8 mouse cellular contexts compared by ENCODE assay signal in the genomic region with DNA sequence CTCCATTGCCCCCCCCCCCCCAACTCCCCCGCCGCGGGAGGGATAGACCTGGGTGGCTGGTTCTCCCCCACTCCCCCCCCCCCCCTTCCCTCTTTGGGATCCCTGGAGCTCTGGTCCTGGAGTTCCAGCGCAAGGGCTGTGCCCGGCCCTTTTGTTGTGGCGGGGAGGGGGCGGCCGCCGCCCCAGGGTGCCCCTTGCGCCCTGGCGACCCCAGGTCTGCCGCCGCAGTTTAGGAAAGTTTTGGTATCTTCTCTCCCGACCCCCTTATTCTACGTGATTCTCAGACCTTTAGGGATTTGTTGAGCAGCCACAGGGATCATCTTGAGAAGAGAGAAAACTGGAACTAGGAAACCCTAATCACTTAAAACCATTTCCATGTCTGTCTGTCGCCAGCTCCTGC. TPM values are rescaled to one million over a fixed set of nuclear protein-coding genes. Genes with fewer than 3 reads are reported as not detected.
A peak's percentile ranks its signal among the peaks of the same experiment; 100 is the strongest.
DNase-seq lines count a peak whose midpoint lies in the region; ATAC-seq and TF ChIP-seq lines count a peak whose summit lies in the region.

No protein-coding gene starts in this region.

- WGBS in kidney, postnatal 0 days, result 0% methylated on average over 12 of the region's 16 CpGs
- WGBS in heart, embryonic 14.5 days, result under 1% methylated on average over 13 of the region's 16 CpGs
- WGBS in midbrain, embryonic 10.5 days, result under 1% methylated on average over 16 of the region's 16 CpGs

- H3K36me3 ChIP-seq in kidney, postnatal 0 days (ENCODE audit: insufficient read depth, low read length), result no peaks in the 10 kb centered on the region
- H3K36me3 ChIP-seq in heart, embryonic 14.5 days (ENCODE audit: control insufficient read depth, insufficient read depth, low read length), result no peaks in the 10 kb centered on the region
- H3K36me3 ChIP-seq in midbrain, embryonic 10.5 days, result no peaks in the 10 kb centered on the region

- peak overlapping the region; percentile 74 for H3K4me2 ChIP-seq in kidney, postnatal 0 days (ENCODE audit: low read length)
- peak overlapping the region; percentile 75 for H3K4me2 ChIP-seq in heart, embryonic 14.5 days (ENCODE audit: low read length)

- no peak for DNase-seq in kidney, postnatal 0 days (ENCODE audit: low spot score)
- DNase-seq in kidney, postnatal 36 days, result no peak
- DNase-seq in midbrain, embryonic 10.5 days (ENCODE audit: low spot score), result no peak
- no peak for DNase-seq in adrenal gland, postnatal 25 days
- DNase-seq in urinary bladder, postnatal 4 days (ENCODE audit: low spot score in 2 of 2), result no peak

- peak overlapping the region; percentile 96 for H3K9ac ChIP-seq in kidney, postnatal 0 days (ENCODE audit: low read depth, low read length)
- H3K9ac ChIP-seq in heart, embryonic 14.5 days (ENCODE audit: low read length), result peak overlapping the region; percentile 91

- TF ChIP-seq CTCF in kidney, postnatal 0 days (IDR thresholded peaks at IDR 0.05; ENCODE audit: low read depth), result no peak

- peaks cover 5% of the 10 kb centered on the region for H3K4me1 ChIP-seq in kidney, postnatal 0 days (replicated peaks; ENCODE audit: insufficient read depth, low read length)
- H3K4me1 ChIP-seq in brown adipose tissue, adult 24 weeks (ENCODE audit: control insufficient read depth, insufficient read depth, insufficient read length, low read length), result peaks cover 9% of the 10 kb centered on the region; the same call in 1 of the 2 replicates
- H3K4me1 ChIP-seq in heart, embryonic 14.5 days (ENCODE audit: control insufficient read depth in 2 of 2, insufficient read depth in 2 of 2, low read length in 2 of 2), result peaks cover 5 to 17% of the 10 kb centered on the region in 2 experiments
- H3K4me1 ChIP-seq in midbrain, embryonic 10.5 days, result peaks cover 20% of the 10 kb centered on the region

- no peak; the same call in 1 of the 2 replicates for ATAC-seq in kidney, postnatal 0 days (replicated peaks; ENCODE audit: low FRiP score, low read depth)
- no peak; the same call in 1 of the 2 replicates for ATAC-seq in heart, embryonic 14.5 days (ENCODE audit: insufficient number of reproducible peaks, insufficient read depth, low FRiP score, low read depth)
- ATAC-seq in CD4-positive, CD25-positive, alpha-beta regulatory T cell, adult 4 months, result no peak

- peak overlapping the region; percentile 94 for H3K4me3 ChIP-seq in kidney, postnatal 0 days (replicated peaks; ENCODE audit: low read depth, low read length)
- H3K4me3 ChIP-seq in brown adipose tissue, adult 24 weeks (ENCODE audit: insufficient read depth, low read depth, low read length), result peak overlapping the region; percentile 97
- H3K4me3 ChIP-seq in heart, embryonic 14.5 days (ENCODE audit: control insufficient read depth in 1 of 2, insufficient read depth in 1 of 2, low read depth in 1 of 2, low read length in 2 of 2), result peak overlapping the region; percentile 80 to 89
- peak overlapping the region; percentile 85 for H3K4me3 ChIP-seq in midbrain, embryonic 10.5 days

- peak overlapping the region; percentile 93 for H3K27ac ChIP-seq in kidney, postnatal 0 days
- peak overlapping the region; percentile 74 for H3K27ac ChIP-seq in brown adipose tissue, adult 24 weeks (replicated peaks; ENCODE audit: low read depth, low read length)
- H3K27ac ChIP-seq in heart, embryonic 14.5 days (replicated peaks in 1 of 2; ENCODE audit: control insufficient read depth in 1 of 2, insufficient read depth in 1 of 2, low read depth in 2 of 2, low read length in 2 of 2), result peak overlapping the region in 1 of 2 experiments; percentile 62; a peak in 2 of 4 replicates
- H3K27ac ChIP-seq in midbrain, embryonic 10.5 days (replicated peaks), result peak overlapping the region; percentile 97

- no peaks in the 10 kb centered on the region for H3K27me3 ChIP-seq in kidney, postnatal 0 days (ENCODE audit: insufficient read depth, low read length)
- H3K27me3 ChIP-seq in heart, embryonic 14.5 days (ENCODE audit: control insufficient read depth, insufficient read depth, low read length), result no peaks in the 10 kb centered on the region
- H3K27me3 ChIP-seq in midbrain, embryonic 10.5 days (ENCODE audit: low read depth, poor library complexity, severe bottlenecking), result no peaks in the 10 kb centered on the region

- no peaks in the 10 kb centered on the region for H3K9me3 ChIP-seq in kidney, postnatal 0 days (replicated peaks; ENCODE audit: low read length)
- H3K9me3 ChIP-seq in heart, embryonic 14.5 days (ENCODE audit: control insufficient read depth, low read length), result no peaks in the 10 kb centered on the region
- 0 out of 2 replicates have a peak, but pooled peaks cover 7% of the 10 kb centered on the region for H3K9me3 ChIP-seq in midbrain, embryonic 10.5 days (replicated peaks)

RNA-seq across cellular contexts. Expression of gene Fam171a1, which starts 4.9 kb away (rescaled TPM):
- polyA plus RNA-seq in kidney, postnatal 0 days (2015; fragmentation: Nextera tagmentation; extraction: Ambion mirVana), result 36.4 and 39.8 TPM in 2 replicates
- polyA plus RNA-seq in brown adipose tissue, adult 24 weeks (2012; ENCODE audit: insufficient read depth, insufficient read length, missing spikeins), result 5.2 and 10.0 TPM in 2 replicates
- polyA plus RNA-seq in heart, embryonic 14.5 days (2014; fragmentation: Nextera tagmentation; extraction: Ambion mirVana), result 25.3 and 26.1 TPM in 2 replicates
- polyA plus RNA-seq in midbrain, embryonic 10.5 days (2016; fragmentation: Nextera tagmentation; extraction: Ambion mirVana), result 38.7 and 45.8 TPM in 2 replicates
- polyA plus RNA-seq in CD4-positive, CD25-positive, alpha-beta regulatory T cell, adult 4 months (2017; shearing (Covaris generic)), result not detected
- 27.7 and 33.6 TPM in 2 replicates for total RNA-seq in adrenal gland, postnatal 25 days (2021)
